Mouse (Mus musculus) liver, postnatal 0 days (tissue): ENCODE measurements around the gene Olfr958.

Experiments
- CTCF ChIP-seq: sonication (generic); IDR thresholded peaks from 2 replicates; pipeline ENCODE4 v1.5.1; 2016; ENCODE audit warnings: antibody characterized with exemption, low read depth
- EP300 ChIP-seq: IDR thresholded peaks from 2 replicates; pipeline ENCODE4 v1.6.1; 2016; ENCODE audit warnings: antibody characterized with exemption, low read depth, mild to moderate bottlenecking

GRCm38 (mm10) chr9:39509412-39509811 lies 44.4 kb downstream of the Olfr958 start:
- TF ChIP-seq CTCF (no peak), EP300 (no peak)
